Mouse (Mus musculus): ENCODE measurements around the gene Dennd4a.
A peak's percentile ranks its signal among the peaks of the same experiment; 100 is the strongest.

The Dennd4a gene

DNA sequence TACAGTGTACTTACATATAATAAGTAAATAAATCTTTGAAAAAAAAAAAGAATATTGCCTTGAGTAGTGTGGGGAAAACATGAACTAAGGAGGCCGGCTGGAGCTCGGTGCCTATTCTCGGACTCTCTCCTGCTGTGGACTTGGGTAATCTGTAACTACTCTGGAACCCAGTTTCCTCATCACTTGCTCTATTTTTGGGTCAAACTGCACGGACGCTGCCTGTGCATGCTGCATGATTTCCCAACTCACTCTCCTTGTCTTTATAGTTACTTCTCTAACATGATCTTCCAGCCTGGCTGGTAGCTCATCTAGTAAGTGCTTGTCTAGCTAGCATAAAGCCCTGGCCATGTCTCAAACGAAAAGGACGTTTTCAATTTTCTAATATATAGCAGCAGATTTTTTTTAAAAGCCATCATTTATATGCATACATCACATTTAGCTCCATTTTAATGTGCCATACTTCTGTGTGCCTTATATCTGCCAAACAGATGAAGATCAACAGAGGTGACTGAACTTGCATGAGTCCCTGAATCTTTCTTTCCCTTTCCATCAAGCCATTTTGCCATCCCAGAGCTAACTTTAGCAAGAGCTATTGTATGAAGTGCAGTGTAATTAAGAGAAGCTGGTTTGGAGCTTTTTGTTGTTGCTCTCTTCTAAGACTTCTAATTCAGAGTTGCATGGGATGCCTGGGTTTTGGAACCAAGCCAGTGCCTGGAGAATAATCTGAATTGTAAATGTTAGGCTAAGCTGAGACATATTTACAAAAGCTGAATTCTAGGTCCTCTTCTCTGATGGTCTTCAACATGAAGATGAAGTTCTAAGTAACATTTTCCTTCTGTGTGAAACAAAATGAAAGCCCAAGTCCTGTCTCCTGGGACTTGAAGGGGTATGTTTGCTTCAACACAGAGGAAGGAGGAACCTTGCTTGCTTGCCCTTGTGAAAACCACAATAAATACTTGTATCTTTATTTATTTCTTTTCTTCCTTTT, 20.2 kb upstream of the Dennd4a start:
- no peak for DNase-seq

- no peak for DNase-seq
Measured at GRCm38 (mm10) chr9:64791676-64792075, 19.5 kb upstream of the Dennd4a start.

- no peak for DNase-seq
Measured at GRCm38 (mm10) chr9:64792379-64793274, 18.5 kb upstream of the Dennd4a start.

DNA sequence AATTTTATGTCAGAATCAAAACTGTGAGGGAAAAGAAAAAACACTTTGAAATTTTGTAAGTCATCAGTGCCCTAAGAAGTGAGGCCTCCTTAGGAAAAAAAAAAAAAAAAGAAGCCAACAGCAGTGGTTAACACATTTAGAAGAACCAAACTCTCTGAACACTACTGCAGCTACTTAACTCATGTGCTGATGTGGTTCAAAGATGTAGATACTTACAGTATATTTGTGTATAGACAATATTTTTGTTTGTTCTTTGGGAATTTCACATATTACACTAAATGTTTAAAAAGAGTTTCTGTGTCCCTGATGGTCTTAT, 17.9 kb upstream of the Dennd4a start:
- no peak for DNase-seq

GRCm38 (mm10) chr9:64793794-64794193, 17.3 kb upstream of the Dennd4a start:
- no peak for DNase-seq

DNA sequence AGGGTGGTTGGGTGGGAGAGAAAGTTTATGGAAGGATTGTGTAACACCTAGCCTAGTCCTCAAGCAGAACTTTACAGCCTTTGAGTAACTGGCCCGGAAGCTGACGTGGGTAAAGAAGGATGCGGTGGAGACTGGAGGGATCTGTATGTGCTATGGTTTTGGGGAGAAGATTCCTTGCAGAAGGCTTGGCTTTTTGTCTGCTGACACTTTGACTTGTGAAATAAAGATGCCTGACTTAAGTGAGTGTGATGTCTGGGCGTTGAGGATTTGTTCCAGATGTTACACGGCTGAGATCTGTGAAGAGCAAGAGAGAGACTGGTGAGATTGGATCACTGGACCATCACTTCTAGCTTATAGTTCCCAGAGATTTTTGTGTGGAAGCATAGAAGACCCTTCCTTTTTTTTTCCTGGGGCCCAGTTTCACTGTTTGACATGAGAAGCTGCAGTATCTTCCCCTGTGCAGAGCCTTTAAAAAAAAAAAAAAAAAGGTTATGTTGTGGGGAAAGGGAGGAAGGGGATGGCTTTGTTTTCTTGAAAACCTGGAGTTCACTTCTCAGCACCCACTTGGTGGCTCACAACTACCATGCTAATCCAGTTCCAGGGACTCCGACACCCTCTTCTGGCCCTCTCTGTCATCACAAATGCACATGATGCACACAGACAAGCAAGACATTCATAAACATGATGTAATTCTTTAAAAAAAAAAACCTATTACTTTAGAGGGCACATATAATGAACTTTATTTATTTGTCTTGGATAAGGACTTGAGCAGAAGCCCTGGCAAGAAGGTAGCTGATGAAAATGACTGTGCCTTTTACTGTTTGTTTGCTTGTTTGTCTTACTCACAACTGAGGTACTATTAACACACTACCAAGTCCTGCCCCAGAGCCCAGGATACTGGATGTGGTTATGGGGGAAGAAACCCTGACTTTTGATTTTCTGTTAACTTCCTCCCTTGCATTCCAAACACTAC, 16.4 kb upstream of the Dennd4a start:
- no peak for DNase-seq

DNA sequence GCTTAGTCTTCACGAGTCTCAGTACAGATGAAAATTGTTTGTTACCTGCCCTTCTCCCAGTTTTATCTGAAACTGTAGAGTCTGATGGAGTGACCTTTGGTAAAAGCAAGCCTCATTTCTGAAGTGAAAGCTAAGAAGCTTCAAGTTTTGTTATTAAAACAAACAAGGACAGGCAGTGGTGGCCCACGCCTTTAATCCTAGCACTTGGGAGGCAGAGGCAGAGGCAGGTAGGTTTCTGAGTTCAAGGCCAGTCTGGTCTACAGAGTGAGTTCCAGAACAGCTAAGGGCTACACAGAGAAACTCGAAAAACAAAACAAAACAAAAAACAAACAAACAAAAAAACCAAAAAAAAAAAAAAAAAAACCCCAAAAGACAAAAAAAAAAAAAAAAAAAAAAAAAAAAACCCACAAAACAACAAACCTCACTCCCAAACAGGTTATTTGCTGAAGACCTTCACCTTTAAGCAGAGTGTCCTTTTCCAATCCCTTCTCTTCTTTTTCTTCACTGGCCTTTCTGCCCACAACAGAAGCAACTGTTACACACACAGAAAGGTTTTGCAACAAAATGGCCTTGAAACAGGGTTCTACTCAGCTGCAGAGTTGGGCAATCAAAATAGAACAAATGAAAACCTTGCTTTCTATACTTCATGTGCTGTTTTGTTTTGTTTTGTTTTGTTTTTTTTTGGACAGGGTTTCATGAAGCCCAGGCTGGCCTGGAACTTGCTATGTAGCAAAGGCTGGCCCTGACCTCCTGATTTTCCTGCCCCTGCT, 15.1 kb upstream of the Dennd4a start:
- DNase-seq: no peak

- peak; percentile 22 for DNase-seq
Measured at GRCm38 (mm10) chr9:64797392-64797791, 13.7 kb upstream of the Dennd4a start.

DNA sequence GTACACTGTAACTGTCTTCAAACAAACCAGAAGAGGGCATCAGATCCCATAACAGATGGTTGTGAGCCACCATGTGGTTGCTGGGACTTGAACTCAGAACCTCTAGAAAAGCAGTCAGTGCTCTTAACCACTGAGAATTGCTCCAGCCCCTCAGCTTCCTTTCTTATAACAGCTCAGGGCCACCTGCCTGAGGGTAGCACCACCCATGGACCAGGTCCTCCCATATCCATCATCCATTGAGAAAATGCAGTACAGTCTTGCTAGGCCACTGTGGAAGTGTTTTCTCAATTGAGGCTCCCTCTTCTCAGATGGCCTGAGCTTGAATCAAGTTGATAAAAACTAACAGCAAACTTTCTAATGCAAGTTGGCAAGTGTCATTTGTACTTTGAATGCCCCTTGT, 13.0 kb upstream of the Dennd4a start:
- DNase-seq: no peak

- no peak for DNase-seq
Measured at GRCm38 (mm10) chr9:64798859-64799258, 12.3 kb upstream of the Dennd4a start.

DNA sequence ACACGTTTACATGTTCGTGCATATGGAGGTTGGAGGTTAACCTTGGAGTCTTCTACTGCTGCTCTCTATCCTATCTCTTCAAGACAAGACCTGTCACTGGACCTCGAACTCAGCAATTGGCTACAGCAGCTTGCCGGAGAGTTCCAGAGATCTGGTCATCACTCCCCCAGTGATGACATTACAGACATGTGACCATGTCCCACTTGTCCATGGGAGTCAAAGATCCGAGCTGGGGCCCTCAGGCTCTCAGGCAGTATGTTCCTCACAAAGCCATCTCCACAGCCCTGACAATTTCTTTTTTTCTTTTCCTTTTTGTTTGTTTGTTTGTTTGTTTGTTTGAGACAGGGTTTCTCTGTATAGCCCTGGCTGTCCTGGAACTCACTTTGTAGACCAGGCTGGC, 11.6 kb upstream of the Dennd4a start:
- DNase-seq: no peak

- no peak for DNase-seq
Measured at GRCm38 (mm10) chr9:64802561-64802960, 8.6 kb upstream of the Dennd4a start.

GRCm38 (mm10) chr9:64803373-64804214, 7.5 kb upstream of the Dennd4a start:
- DNase-seq: no peak

DNA sequence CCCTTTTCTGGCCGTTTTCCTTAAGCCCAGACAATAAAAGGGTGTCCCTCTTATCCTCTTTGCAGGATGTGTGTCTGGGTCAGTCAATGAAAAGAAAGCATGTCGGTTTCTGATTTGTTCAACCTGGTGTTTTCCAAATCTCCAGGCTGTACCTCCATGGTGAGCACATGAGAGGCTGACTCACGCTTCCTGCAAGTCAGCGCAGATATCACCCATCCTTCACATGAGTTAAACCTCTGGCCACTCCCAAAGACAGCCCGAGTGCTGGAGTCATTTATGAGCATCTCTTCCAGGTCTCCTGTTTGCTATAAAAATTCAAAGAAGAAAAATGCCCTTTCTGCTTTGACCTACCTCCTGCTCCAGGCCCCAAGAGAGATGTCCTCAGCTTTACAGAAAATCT, 5.3 kb upstream of the Dennd4a start:
- DNase-seq: no peak

DNA sequence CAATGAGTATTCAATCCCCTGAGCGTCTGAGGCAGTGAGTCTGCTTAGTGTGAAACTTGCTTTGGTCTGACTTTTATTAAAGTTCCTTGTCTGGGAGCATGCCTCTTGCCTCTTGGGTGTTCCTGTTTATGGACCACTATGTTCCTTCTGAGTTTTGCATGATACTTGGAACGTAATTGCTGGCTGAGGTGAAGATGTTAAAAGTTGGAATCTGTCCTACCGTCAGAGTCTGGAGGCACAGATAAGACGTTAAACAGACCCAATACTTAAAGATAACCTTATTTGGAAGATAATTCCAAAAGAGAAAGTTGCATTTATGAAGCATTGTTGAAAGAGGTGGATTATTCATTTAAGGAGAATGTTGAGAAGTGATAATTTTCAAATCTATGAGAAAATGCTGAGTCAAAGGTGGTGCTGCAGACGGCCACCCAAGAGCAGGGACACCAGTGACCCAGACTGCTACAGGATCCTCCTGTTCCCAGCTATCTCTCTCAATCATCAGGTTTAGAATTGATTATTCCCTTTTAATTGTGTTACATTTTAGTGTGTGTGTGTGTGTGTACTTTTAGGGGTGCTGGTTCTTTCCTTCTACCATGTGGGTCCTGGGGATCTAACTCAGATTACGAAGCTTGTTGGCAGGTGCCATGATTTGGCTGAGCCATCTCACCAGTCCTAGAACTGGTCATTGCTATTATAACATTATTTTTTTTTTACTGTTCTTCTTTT, 4.6 kb upstream of the Dennd4a start:
- no peak for DNase-seq

DNA sequence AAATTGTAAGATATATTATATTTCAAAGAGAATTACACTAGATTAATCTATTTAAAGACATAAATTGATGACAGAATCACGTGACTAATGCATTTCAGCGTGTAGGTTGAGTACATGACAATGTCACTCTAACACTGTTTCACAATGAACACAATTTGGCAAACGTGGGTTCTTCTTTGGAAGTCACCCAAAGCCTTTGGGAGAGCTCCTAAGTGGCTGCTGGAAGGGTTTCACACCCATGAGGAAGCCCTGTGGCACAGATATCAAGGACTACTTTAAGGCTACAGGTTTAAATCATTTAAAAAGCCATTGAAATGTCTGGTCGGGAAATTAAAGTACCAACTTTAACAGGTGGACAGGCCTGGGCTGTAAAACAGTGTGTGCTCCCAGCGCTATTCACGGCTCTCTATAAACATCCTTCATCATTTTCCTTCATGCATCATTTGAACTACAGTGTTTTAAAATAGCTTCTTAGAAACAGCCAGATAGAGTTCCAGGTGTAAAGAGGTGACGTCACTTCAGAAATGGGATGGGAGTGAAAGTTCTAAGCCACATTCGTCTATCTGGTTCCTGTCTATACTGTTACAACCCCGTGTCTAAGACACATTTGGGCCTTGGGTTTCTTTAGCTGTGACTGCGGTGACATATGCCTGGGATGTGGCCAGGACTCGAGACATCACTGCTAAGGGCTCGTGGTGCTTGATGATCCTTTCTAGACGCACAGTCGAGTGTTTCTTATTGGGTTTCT, 3.9 kb upstream of the Dennd4a start:
- no peak for DNase-seq

DNA sequence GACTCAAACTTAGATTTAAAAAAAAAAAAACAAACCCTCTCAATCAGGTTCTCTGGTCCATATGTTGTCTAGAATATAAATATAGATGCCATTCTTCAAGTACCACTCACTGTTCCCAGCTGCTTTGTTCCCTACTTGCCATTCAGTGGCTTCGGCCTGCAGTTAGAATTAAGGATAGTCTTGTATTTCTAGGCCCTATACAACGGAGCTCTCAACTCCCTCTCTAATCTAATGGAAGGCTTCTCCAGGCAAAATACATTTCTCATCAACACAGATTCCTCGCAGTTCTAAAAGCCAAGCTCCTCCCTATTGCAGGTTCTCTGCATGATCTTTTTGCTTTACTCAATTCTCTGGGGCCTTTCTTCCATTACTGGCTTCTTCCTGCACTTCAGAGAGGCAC, 1.3 kb upstream of the Dennd4a start:
- no peak for DNase-seq

- no peak for DNase-seq
Measured at GRCm38 (mm10) chr9:64811538-64812474, 666 bp downstream of the Dennd4a start.

Data from thymus, postnatal 14 days (tissue).